Mouse (Mus musculus): Measurements from ENCODE around the gene Rem2. TPM values are rescaled to one million over a fixed set of nuclear protein-coding genes. Genes with fewer than 3 reads are reported as not detected.

The Rem2 gene
- polyA plus RNA-seq, 1 experiment from 2014 or later: 26.2 TPM

- 89% methylated on average over 3 of the region's 3 CpGs for WGBS
- no peaks in the 10 kb centered on the region for H3K36me3 ChIP-seq (ENCODE audit: control insufficient read depth, insufficient read depth, low read length)
- H3K9ac ChIP-seq (ENCODE audit: low read length): no peak overlapping the region
- ATAC-seq (ENCODE audit: insufficient read depth, low FRiP score, low TSS enrichment) (no peak), DNase-seq (ENCODE audit: low spot score) (no peak)
- peaks cover 3% of the 10 kb centered on the region; the same call in 1 of the 2 replicates for H3K4me1 ChIP-seq (ENCODE audit: control insufficient read depth, insufficient read depth, low read length)
- no peaks in the 10 kb centered on the region for H3K9me3 ChIP-seq (ENCODE audit: control insufficient read depth, low read length)
- H3K4me2 ChIP-seq (ENCODE audit: low read depth): no peak overlapping the region
- no peaks in the 10 kb centered on the region for H3K27me3 ChIP-seq (ENCODE audit: control insufficient read depth, insufficient read depth, low read length)
- H3K27ac ChIP-seq (ENCODE audit: low read depth, low read length): no peak overlapping the region
- no peak overlapping the region for H3K4me3 ChIP-seq (ENCODE audit: low read depth, low read length)
These were observed 33.4 kb upstream of the Rem2 start for GRCm38 (mm10) chr14:54442548-54442947.

- Histone ChIP-seq H3K4me2 (ENCODE audit: low read depth) (no peak overlapping the region), H3K9me3 (ENCODE audit: control insufficient read depth, low read length) (no peaks in the 10 kb centered on the region), H3K27ac (ENCODE audit: low read depth, low read length) (no peak overlapping the region), H3K36me3 (ENCODE audit: control insufficient read depth, insufficient read depth, low read length) (no peaks in the 10 kb centered on the region), H3K4me1 (ENCODE audit: control insufficient read depth, insufficient read depth, low read length) (peaks cover 3% of the 10 kb centered on the region; the same call in 1 of the 2 replicates), H3K9ac (ENCODE audit: low read length) (no peak overlapping the region), H3K4me3 (ENCODE audit: low read depth, low read length) (no peak overlapping the region), H3K27me3 (ENCODE audit: control insufficient read depth, insufficient read depth, low read length) (no peaks in the 10 kb centered on the region)
- no peak for DNase-seq (ENCODE audit: low spot score)
- 12% methylated on average over 3 of the region's 3 CpGs for WGBS
- no peak for ATAC-seq (ENCODE audit: insufficient read depth, low FRiP score, low TSS enrichment)
These were observed 32.7 kb upstream of the Rem2 start for GRCm38 (mm10) chr14:54443196-54443595.

- WGBS: 61% methylated on average over 15 of the region's 15 CpGs
- Histone ChIP-seq H3K4me2 (ENCODE audit: low read depth) (no peak overlapping the region), H3K36me3 (ENCODE audit: control insufficient read depth, insufficient read depth, low read length) (no peaks in the 10 kb centered on the region), H3K27me3 (ENCODE audit: control insufficient read depth, insufficient read depth, low read length) (no peaks in the 10 kb centered on the region), H3K4me3 (ENCODE audit: low read depth, low read length) (no peak overlapping the region), H3K9me3 (ENCODE audit: control insufficient read depth, low read length) (no peaks in the 10 kb centered on the region), H3K27ac (ENCODE audit: low read depth, low read length) (no peak overlapping the region), H3K9ac (ENCODE audit: low read length) (peak overlapping the region; percentile 18; the same call in 1 of the 2 replicates), H3K4me1 (ENCODE audit: control insufficient read depth, insufficient read depth, low read length) (peaks cover 3% of the 10 kb centered on the region; the same call in 1 of the 2 replicates)
- ATAC-seq (ENCODE audit: insufficient read depth, low FRiP score, low TSS enrichment): no peak
- no peak for DNase-seq (ENCODE audit: low spot score)
These were observed 31.9 kb upstream of the Rem2 start for GRCm38 (mm10) chr14:54443712-54444618.

- Histone ChIP-seq H3K4me1 (ENCODE audit: control insufficient read depth, insufficient read depth, low read length) (peaks cover 3% of the 10 kb centered on the region; the same call in 1 of the 2 replicates), H3K9ac (ENCODE audit: low read length) (no peak overlapping the region), H3K4me2 (ENCODE audit: low read depth) (no peak overlapping the region), H3K27ac (ENCODE audit: low read depth, low read length) (no peak overlapping the region), H3K9me3 (ENCODE audit: control insufficient read depth, low read length) (no peaks in the 10 kb centered on the region), H3K4me3 (ENCODE audit: low read depth, low read length) (no peak overlapping the region), H3K27me3 (ENCODE audit: control insufficient read depth, insufficient read depth, low read length) (no peaks in the 10 kb centered on the region), H3K36me3 (ENCODE audit: control insufficient read depth, insufficient read depth, low read length) (no peaks in the 10 kb centered on the region)
- ATAC-seq (ENCODE audit: insufficient read depth, low FRiP score, low TSS enrichment): no peak
- DNase-seq (ENCODE audit: low spot score): no peak
- whole genome bisulfite sequencing: 79% methylated on average over 3 of the region's 3 CpGs
These were observed 30.4 kb upstream of the Rem2 start for GRCm38 (mm10) chr14:54445476-54445875.

GRCm38 (mm10) chr14:54453566-54453965 is 22.3 kb upstream of the Rem2 start:
- H3K4me3 ChIP-seq (ENCODE audit: low read depth, low read length): no peak overlapping the region
- H3K27ac ChIP-seq (ENCODE audit: low read depth, low read length): no peak overlapping the region
- no peak overlapping the region for H3K9ac ChIP-seq (ENCODE audit: low read length)
- no peaks in the 10 kb centered on the region for H3K27me3 ChIP-seq (ENCODE audit: control insufficient read depth, insufficient read depth, low read length)
- WGBS: 92% methylated on average over 9 of the region's 9 CpGs
- H3K9me3 ChIP-seq (ENCODE audit: control insufficient read depth, low read length): no peaks in the 10 kb centered on the region
- no peak overlapping the region for H3K4me2 ChIP-seq (ENCODE audit: low read depth)
- H3K36me3 ChIP-seq (ENCODE audit: control insufficient read depth, insufficient read depth, low read length): no peaks in the 10 kb centered on the region
- ATAC-seq (ENCODE audit: insufficient read depth, low FRiP score, low TSS enrichment) (no peak), DNase-seq (ENCODE audit: low spot score) (no peak)
- no peaks in the 10 kb centered on the region for H3K4me1 ChIP-seq (ENCODE audit: control insufficient read depth, insufficient read depth, low read length)

GRCm38 (mm10) chr14:54454669-54455528 is 21.0 kb upstream of the Rem2 start:
- no peaks in the 10 kb centered on the region for H3K4me1 ChIP-seq (ENCODE audit: control insufficient read depth, insufficient read depth, low read length)
- WGBS: 84% methylated on average over 11 of the region's 11 CpGs
- no peak overlapping the region for H3K4me2 ChIP-seq (ENCODE audit: low read depth)
- DNase-seq (ENCODE audit: low spot score) (no peak), ATAC-seq (ENCODE audit: insufficient read depth, low FRiP score, low TSS enrichment) (no peak)
- no peaks in the 10 kb centered on the region for H3K36me3 ChIP-seq (ENCODE audit: control insufficient read depth, insufficient read depth, low read length)
- H3K9ac ChIP-seq (ENCODE audit: low read length): no peak overlapping the region
- no peak overlapping the region for H3K4me3 ChIP-seq (ENCODE audit: low read depth, low read length)
- no peaks in the 10 kb centered on the region for H3K9me3 ChIP-seq (ENCODE audit: control insufficient read depth, low read length)
- no peaks in the 10 kb centered on the region for H3K27me3 ChIP-seq (ENCODE audit: control insufficient read depth, insufficient read depth, low read length)
- no peak overlapping the region for H3K27ac ChIP-seq (ENCODE audit: low read depth, low read length)

- ATAC-seq (ENCODE audit: insufficient read depth, low FRiP score, low TSS enrichment): no peak
- H3K36me3 ChIP-seq (ENCODE audit: control insufficient read depth, insufficient read depth, low read length): no peaks in the 10 kb centered on the region
- H3K27ac ChIP-seq (ENCODE audit: low read depth, low read length): no peak overlapping the region
- DNase-seq (ENCODE audit: low spot score): no peak
- no peak overlapping the region for H3K4me2 ChIP-seq (ENCODE audit: low read depth)
- H3K27me3 ChIP-seq (ENCODE audit: control insufficient read depth, insufficient read depth, low read length): no peaks in the 10 kb centered on the region
- 91% methylated on average over 14 of the region's 14 CpGs for WGBS
- H3K4me3 ChIP-seq (ENCODE audit: low read depth, low read length): no peak overlapping the region
- no peaks in the 10 kb centered on the region for H3K9me3 ChIP-seq (ENCODE audit: control insufficient read depth, low read length)
- H3K4me1 ChIP-seq (ENCODE audit: control insufficient read depth, insufficient read depth, low read length): no peaks in the 10 kb centered on the region
- no peak overlapping the region for H3K9ac ChIP-seq (ENCODE audit: low read length)
These were observed 17.9 kb upstream of the Rem2 start for GRCm38 (mm10) chr14:54457907-54458569.

GRCm38 (mm10) chr14:54462146-54462545 is 13.8 kb upstream of the Rem2 start:
- Histone ChIP-seq H3K27me3 (ENCODE audit: control insufficient read depth, insufficient read depth, low read length) (no peaks in the 10 kb centered on the region), H3K36me3 (ENCODE audit: control insufficient read depth, insufficient read depth, low read length) (no peaks in the 10 kb centered on the region), H3K4me1 (ENCODE audit: control insufficient read depth, insufficient read depth, low read length) (no peaks in the 10 kb centered on the region), H3K4me3 (ENCODE audit: low read depth, low read length) (no peak overlapping the region), H3K9ac (ENCODE audit: low read length) (no peak overlapping the region), H3K27ac (ENCODE audit: low read depth, low read length) (no peak overlapping the region), H3K9me3 (ENCODE audit: control insufficient read depth, low read length) (no peaks in the 10 kb centered on the region), H3K4me2 (ENCODE audit: low read depth) (no peak overlapping the region)
- ATAC-seq (ENCODE audit: insufficient read depth, low FRiP score, low TSS enrichment): no peak
- WGBS: 87% methylated on average over 4 of the region's 4 CpGs
- no peak for DNase-seq (ENCODE audit: low spot score)
